Comparison of ENCODE assay signal across 8 mouse cellular contexts in genomic region chr3:89315195-89315929, GRCm38 (mm10). TPM values are rescaled to one million over a fixed set of nuclear protein-coding genes. Genes with fewer than 3 reads are reported as not detected.
DNase-seq lines count a peak whose midpoint lies in the region.

No protein-coding gene starts in this region.

- peak; percentile 38 to 62 for DNase-seq in spleen, adult 18-20 months
- no peak for DNase-seq in spleen, adult 12 weeks (ENCODE audit: low spot score)
- peak; percentile 79 to 87 for DNase-seq in cerebellum, postnatal 25 days
- DNase-seq in gastrocnemius, postnatal 10 days, result peak; percentile 90
- peak; percentile 77 for DNase-seq in induced T-regulatory cell, adult 2 months (ENCODE audit: low read depth)
- DNase-seq in left cerebral cortex, postnatal 36 days (ENCODE audit: low spot score in 2 of 2), result peak; percentile 76 to 77
- peak; percentile 90 for DNase-seq in mesoderm, embryonic 11.5 days (ENCODE audit: low read depth, low spot score)
- peak; percentile 52 for DNase-seq in skeletal muscle tissue, adult 2 months (ENCODE audit: low read depth, low spot score)

- intact Hi-C loops in left cerebral cortex, postnatal 36 days (cut with DNase I), result loop anchor here (5.0 to 10.0 kb wide), 4 partner anchors 37 to 542 kb away; partner anchors contain the start of gene Ube2q1

RNA-seq across cellular contexts. Expression of gene Efna3, which starts 7.4 kb away (rescaled TPM):
- not detected for total RNA-seq in gastrocnemius, postnatal 10 days (2021)
- 10 to 100 TPM; 50.4 to 59.5 TPM for total RNA-seq in left cerebral cortex, postnatal 36 days (2021)

RNA-seq across cellular contexts. Expression of gene Efna4, which starts 22.5 kb away (rescaled TPM):
- total RNA-seq in gastrocnemius, postnatal 10 days (2021), result 1 to 10 TPM in 1 of 2 experiments, under 1 TPM in 1; 0.82 to 1.9 TPM
- 1 to 10 TPM in 1 of 2 experiments, not detected in 1; 1.2 TPM for total RNA-seq in left cerebral cortex, postnatal 36 days (2021)

RNA-seq across cellular contexts. Expression of gene Efna1, which starts 34.4 kb away (rescaled TPM):
- total RNA-seq in gastrocnemius, postnatal 10 days (2021), result 10 to 100 TPM; 21.1 to 26.3 TPM
- total RNA-seq in left cerebral cortex, postnatal 36 days (2021), result 1 to 10 TPM; 4.2 to 7.4 TPM

RNA-seq across cellular contexts. Expression of gene Adam15, which starts 34.4 kb away (rescaled TPM):
- total RNA-seq in gastrocnemius, postnatal 10 days (2021), result 10 to 100 TPM; 32.6 to 48.1 TPM
- 100 to 1,000 TPM in 1 of 2 experiments, 10 to 100 TPM in 1; 96.1 to 120 TPM for total RNA-seq in left cerebral cortex, postnatal 36 days (2021)

RNA-seq across cellular contexts. Expression of gene Slc50a1, which starts 45.0 kb away (rescaled TPM):
- 10 to 100 TPM; 19.0 to 28.7 TPM for total RNA-seq in gastrocnemius, postnatal 10 days (2021)
- 10 to 100 TPM; 34.5 to 39.1 TPM for total RNA-seq in left cerebral cortex, postnatal 36 days (2021)

Comparison
In these comparisons a context has a peak if more than half of its experiments do, and no peak if none do; other contexts are left out.
1. RNA of gene Efna3, which starts 7.4 kb away (total RNA-seq): 50.4 to 59.5 TPM in left cerebral cortex, postnatal 36 days; not detected in gastrocnemius, postnatal 10 days; every median in the first group is over 10 times any median in the second.